Mouse (Mus musculus): ENCODE data around the gene Per3.

Per3 gene

GRCm38 (mm10) chr4:150963711-150964110 is 80.8 kb downstream of the Per3 start:
- ATAC-seq (ENCODE audit: insufficient number of reproducible peaks, low FRiP score, low TSS enrichment), result no peak

GRCm38 (mm10) chr4:150962231-150962630 is 82.2 kb downstream of the Per3 start:
- no peak for ATAC-seq (ENCODE audit: insufficient number of reproducible peaks, low FRiP score, low TSS enrichment)

GRCm38 (mm10) chr4:150958536-150958935 is 85.9 kb downstream of the Per3 start:
- ATAC-seq (ENCODE audit: insufficient number of reproducible peaks, low FRiP score, low TSS enrichment), result no peak

- ATAC-seq (ENCODE audit: insufficient number of reproducible peaks, low FRiP score, low TSS enrichment), result no peak
Observed at GRCm38 (mm10) chr4:150957106-150957458, 87.4 kb downstream of the Per3 start.

GRCm38 (mm10) chr4:150956369-150957105 is 87.9 kb downstream of the Per3 start:
- no peak for ATAC-seq (ENCODE audit: insufficient number of reproducible peaks, low FRiP score, low TSS enrichment)

Data from cerebellum, adult (tissue).